Mouse (Mus musculus) megakaryocyte, adult 5-6 weeks (primary cell): ENCODE measurements around the gene Astn2. TPM values are rescaled to one million over a fixed set of nuclear protein-coding genes. Genes with fewer than 3 reads are reported as not detected.

ENCODE experiments used
- ATAC-seq: 2 replicates; pipeline ENCODE4 v1.8.0; 2016; ENCODE audit warnings: mild to moderate bottlenecking, inconsistent platforms; ENCODE audit not compliant: poor library complexity, severe bottlenecking
- total RNA-seq, 2 experiments: library from RNA; stranded (forward) in 1 of 2; stranded (reverse) in 1 of 2; fragments of 153-499, 151-499 nt in 1 of 2; fragments of 221-1000, 200-1000 nt in 1 of 2; gene quantifications; 2 replicates each; pipeline versions ENCODE4 v1.2.3 to v1.2.4; 2015 to 2017

Astn2 gene
- total RNA-seq, 2 experiments from 2014 or later: 0.09 TPM; not detected in 1

DNA sequence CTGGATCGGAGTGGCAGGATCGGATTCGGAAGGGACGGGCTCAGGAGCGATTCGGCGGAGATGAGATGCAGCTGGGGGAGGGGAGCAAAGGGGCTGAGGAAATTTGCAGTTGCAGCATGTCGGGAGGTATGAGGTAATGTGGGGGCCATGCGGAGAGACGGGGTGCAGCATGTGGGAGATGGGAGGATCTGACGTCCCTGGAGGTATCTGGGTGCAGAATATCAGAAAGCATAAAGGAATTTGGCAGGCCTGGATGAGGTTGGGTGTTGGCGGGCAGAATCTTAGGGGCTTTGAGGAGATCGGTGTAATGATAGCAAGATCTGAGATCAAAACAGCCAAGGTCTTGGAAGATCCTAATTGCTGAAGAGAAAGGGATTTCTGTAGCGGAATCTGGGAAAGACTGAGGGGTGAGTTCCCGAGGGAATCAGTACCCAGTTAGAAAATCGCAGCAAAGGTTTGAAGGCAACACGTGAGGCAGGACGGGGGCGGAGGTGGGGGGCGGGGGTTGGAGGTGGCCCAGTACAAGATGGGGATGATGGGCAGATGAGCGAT, 799.2 kb downstream of the Astn2 start:
- ATAC-seq: peak; percentile 39

DNA sequence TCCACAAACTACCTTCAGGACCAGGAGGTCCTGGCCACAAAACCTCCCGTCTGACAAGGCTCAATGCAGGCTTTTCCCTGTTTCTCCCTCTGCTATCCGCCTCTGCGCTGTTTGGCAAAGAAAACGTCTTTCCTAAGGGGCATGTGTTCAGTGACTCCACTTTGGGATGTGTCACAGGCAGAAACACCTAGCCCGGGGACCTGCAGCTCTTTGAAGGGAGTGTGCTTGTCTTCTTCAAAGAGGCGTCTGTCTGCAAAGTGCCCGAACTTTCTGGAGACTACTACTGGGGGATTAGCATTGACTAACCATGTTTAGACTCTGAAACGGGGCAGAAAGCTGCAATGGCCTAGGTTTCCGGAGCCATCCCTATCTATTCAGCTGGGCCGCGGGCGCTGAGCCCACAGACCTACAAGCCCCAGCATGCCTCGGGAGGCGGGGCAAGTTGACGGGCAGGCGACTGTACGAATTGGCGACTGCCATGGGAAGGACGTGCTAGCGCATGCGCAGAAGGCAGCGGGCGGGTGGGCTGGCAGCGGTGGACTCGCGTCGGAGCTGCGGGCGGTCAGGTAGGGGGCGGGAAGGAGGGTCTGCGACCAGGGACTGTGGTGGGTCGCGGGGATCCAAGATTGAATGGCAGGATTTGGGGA, 799.8 kb downstream of the Astn2 start, which contains the start of gene Trim32:
TSS of gene Trim32 (plus strand) at position 483 of the 647 bp plus-strand sequence.
- ATAC-seq: peak; percentile 96

DNA sequence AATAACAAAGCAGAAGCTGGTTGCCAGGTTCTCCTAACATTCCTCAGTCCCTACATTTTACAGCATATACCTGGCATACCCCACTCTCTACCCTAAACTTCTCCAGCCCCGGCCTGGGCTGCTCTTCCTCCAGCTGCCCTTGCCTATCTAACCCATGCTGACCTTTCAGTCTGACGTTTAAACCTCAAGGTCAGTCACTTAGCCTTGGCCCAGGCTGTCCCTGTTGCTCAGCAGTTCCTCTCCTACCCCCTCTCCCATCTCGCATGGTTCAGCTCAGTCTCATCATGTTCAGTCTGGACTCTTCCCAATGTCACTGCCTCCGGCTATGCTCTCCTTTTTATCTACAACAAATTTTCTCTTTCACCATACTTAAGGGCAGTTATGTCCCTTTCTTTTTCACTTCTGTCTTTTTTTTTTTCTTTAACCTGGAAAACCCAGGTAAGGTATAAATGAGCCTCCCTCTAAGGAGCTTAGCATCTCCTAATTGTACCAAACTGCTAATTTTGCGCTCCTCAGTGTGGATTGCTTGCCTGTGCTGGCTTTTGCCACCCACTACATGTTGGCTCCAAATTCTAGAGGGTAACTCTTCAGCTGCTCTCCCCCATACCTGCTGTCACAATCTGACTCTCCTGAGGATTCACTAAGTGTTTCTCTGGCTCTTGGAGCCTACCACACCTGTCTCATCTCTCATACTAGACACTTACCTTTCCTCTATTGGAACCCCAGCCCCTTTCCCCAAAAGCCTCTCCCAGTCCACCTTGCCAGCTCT, 809.6 kb downstream of the Astn2 start:
- ATAC-seq: no peak

- 0 out of 2 replicates have a peak, but pooled peaks have one; percentile 33 for ATAC-seq
These were observed 814.6 kb downstream of the Astn2 start for GRCm38 (mm10) chr4:65589780-65590179.

DNA sequence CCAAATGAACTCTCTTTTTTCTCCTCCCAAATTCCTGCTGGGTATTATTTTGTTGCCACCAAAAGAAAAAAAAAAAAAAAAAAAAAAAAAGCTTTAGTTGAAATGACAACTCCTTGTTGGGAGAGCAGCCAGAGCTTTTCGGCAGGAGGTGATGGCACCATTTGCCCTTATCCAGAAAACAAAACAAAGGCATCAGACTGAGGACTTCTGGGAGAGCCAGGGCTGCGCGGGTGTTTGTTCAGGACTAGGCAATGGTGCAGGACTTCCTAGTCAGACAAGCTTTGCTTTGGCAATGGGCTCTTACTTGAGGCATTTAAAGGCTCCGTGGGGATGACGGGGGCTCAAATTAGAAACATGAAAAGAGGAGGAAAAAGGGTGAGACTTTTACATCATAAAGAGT, 817.5 kb downstream of the Astn2 start:
- ATAC-seq: no peak

- ATAC-seq: no peak
These were observed 824.2 kb downstream of the Astn2 start for GRCm38 (mm10) chr4:65580254-65580653.

GRCm38 (mm10) chr4:65565493-65565892, 838.9 kb downstream of the Astn2 start:
- peak; percentile 51; the same call in 1 of the 2 replicates for ATAC-seq

- ATAC-seq: no peak
These were observed 855.9 kb downstream of the Astn2 start for GRCm38 (mm10) chr4:65548561-65548960.

- ATAC-seq: peak; percentile 38; the same call in 1 of the 2 replicates
These were observed 858.8 kb downstream of the Astn2 start for GRCm38 (mm10) chr4:65545582-65545981.

DNA sequence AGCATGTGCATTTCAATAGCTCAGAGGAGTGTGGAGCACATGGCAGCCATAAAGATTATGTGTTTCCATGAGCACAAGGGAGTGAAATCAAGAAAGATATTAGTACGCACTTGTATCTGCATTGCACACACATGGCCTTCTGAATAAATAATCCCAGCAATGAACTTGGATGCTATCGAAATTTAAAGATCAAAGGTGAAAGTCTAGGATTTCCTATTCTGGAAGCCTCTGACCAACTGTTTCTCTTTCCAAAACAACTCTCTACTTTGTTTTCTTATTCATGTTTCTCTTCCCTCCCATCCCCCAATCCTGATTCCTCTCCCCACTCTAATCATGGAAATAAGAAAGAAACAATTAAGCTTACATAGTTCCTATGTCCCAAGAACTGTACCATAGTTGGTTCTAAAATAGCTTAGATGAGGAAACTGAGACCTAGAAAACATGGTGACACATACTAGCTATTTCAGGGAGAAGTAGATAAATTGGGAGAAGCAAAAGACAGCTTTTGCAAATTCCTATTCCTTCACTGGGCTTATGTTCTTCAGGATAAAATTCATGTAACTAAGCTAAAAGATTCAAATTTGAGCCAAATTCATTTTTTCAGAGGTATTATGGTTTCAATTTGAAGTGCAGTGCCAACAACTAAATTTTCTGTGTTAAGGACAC, 872.2 kb downstream of the Astn2 start:
- ATAC-seq: no peak

DNA sequence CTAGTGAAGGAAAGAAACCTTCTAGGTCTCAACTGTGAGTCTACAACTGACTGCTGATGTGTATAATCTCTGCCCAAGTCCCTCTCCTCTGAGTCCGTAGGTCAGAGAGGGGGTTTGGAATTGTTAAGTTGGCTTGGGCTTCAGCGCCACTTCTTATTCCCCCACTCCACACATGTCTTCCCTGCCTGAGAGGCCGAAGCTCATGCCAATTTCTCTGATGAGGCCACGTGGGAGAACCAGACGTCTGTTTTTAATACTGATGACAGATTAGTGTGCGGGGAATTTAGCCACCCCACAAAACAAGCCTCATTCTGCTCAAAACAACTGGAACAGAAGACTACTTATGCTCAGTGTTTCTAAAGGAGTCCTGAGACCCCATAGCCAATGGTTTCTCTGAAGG, 872.8 kb downstream of the Astn2 start:
- no peak for ATAC-seq

- ATAC-seq: no peak
These were observed 873.5 kb downstream of the Astn2 start for GRCm38 (mm10) chr4:65530901-65531300.

DNA sequence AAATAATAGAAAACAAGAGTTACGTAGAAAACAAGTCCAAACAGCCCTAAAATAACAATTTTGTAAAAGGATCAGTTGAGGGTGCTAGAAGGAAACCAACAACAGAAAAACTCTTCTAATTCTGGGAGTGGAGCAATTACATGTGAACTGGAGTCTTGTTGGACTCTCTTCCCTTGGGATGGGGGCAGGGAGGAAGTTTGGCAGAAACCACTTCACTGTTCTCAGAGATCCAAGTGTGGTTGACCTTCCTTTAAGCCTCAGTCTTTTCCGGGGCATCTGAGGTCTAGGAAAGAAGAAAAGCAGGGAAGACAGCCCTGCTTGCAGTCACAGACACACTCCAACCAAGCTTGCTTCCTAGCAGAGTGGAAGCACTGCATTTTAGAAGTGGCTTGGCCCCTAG, 896.3 kb downstream of the Astn2 start:
- ATAC-seq: no peak

- ATAC-seq: no peak
These were observed 897.5 kb downstream of the Astn2 start for GRCm38 (mm10) chr4:65506870-65507269.

- ATAC-seq: peak; percentile 27; the same call in 1 of the 2 replicates
These were observed 908.0 kb downstream of the Astn2 start for GRCm38 (mm10) chr4:65496463-65496834.

GRCm38 (mm10) chr4:65495705-65496462, 908.5 kb downstream of the Astn2 start:
- no peak for ATAC-seq

DNA sequence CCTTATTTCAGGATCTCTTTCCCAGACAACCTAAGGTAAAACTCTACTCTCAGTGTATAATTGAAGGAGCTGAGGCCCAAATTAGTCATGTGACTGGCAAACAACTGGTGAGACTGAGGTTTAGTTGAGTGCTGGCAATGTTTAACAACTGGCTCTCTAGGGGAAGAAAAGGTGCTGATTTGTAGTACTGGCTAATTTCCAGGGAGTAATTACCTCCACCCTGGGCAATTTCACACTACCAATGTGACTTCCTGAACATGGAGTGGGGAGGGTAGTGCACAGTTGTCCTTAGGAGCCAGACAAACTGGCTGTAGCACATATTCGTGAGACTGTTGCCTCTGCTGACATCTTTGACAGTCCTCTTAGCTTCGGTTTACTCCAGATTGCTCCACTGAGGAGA, 912.9 kb downstream of the Astn2 start:
- no peak for ATAC-seq

- no peak for ATAC-seq
These were observed 914.7 kb downstream of the Astn2 start for GRCm38 (mm10) chr4:65489711-65490110.

- ATAC-seq: no peak
These were observed 922.8 kb downstream of the Astn2 start for GRCm38 (mm10) chr4:65481632-65482031.

DNA sequence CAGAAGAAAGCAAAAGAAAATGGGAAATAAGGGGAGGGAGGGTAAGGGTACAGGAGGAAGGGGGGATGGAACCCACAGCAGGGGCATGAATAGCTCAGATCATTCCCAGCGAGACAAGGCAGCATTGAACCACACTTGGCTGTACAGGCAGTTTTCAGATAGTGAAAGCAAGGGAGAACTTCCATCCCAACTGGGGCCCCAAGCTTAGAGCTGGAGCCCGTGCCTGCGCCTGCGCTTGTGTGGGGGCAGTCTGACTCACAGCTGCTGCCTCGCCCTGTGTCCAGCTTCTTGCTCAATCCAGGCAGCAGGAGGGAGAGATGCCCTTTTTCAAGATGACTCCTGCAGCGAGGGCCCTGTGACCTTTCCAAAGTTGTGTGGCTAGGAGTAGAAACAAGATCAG, 927.3 kb downstream of the Astn2 start:
- no peak for ATAC-seq
